Mouse (Mus musculus) midbrain, postnatal 0 days (tissue): ENCODE measurements around the gene Nfia. TPM values are rescaled to one million over a fixed set of nuclear protein-coding genes. Genes with fewer than 3 reads are reported as not detected.

Source experiments
- ATAC-seq: fragments of 200-750 bp; cut with Nextera tagmentation; 2 replicates; pipeline ENCODE4 v1.8.0; 2017; ENCODE audit warnings: moderate number of reproducible peaks, mild to moderate bottlenecking, moderate TSS enrichment, moderate library complexity; ENCODE audit not compliant: low FRiP score
- DNase-seq: peaks from one replicate; pipeline ENCODE4 v3.0.0-alpha.2; 2015; ENCODE audit warnings: low spot score
- H3K27ac ChIP-seq: fragments of 300-500 bp; sonication (generic); 2 replicates; pipeline ENCODE4 v1.5.1; 2014; ENCODE audit warnings: low read depth, mild to moderate bottlenecking, low read length, mixed read lengths
- H3K27me3 ChIP-seq: fragments of 300-500 bp; sonication (generic); 2 replicates; pipeline ENCODE4 v1.6.1; 2014; ENCODE audit warnings: low read length, control low read depth, mixed read lengths; ENCODE audit not compliant: insufficient read depth
- H3K36me3 ChIP-seq: fragments of 300-500 bp; sonication (generic); 2 replicates; pipeline ENCODE4 v1.6.1; 2014; ENCODE audit warnings: low read length, control low read depth, mixed read lengths; ENCODE audit not compliant: insufficient read depth
- H3K4me1 ChIP-seq: fragments of 300-500 bp; sonication (generic); 2 replicates; pipeline ENCODE4 v1.6.1; 2014; ENCODE audit warnings: mild to moderate bottlenecking, control low read depth, antibody characterized with exemption, low read length, mixed read lengths; ENCODE audit not compliant: insufficient read depth
- H3K4me2 ChIP-seq: fragments of 300-500 bp; sonication (generic); 2 replicates; pipeline ENCODE4 v1.6.1; 2014; ENCODE audit warnings: low read depth, mild to moderate bottlenecking, low read length, mixed read lengths; ENCODE audit not compliant: poor library complexity, severe bottlenecking
- H3K4me3 ChIP-seq: fragments of 300-500 bp; sonication (generic); 2 replicates; pipeline ENCODE4 v1.5.1; 2014; ENCODE audit warnings: low read depth, mild to moderate bottlenecking, low read length, moderate library complexity
- H3K9ac ChIP-seq: fragments of 300-500 bp; sonication (generic); replicated peaks from 2 replicates; pipeline ENCODE4 v1.6.1; 2014; ENCODE audit warnings: mild to moderate bottlenecking, low read length, moderate library complexity, mixed read lengths; ENCODE audit not compliant: poor library complexity, severe bottlenecking
- H3K9me3 ChIP-seq: fragments of 300-500 bp; sonication (generic); 2 replicates; pipeline ENCODE4 v1.6.1; 2016; ENCODE audit warnings: low read length, control low read depth
- CTCF ChIP-seq: IDR thresholded peaks from 2 replicates; pipeline ENCODE4 v1.5.1; 2016; ENCODE audit warnings: antibody characterized with exemption, mild to moderate bottlenecking
- WGBS: fragments of 180-500 bp; shearing (Covaris S2); extraction: QIAGEN DNeasy Blood & Tissue Kit; methylation state at CpG from one replicate; pipeline ENCODE4 v1.1.7; 2014; 5-methylcytosine and 5-hydroxymethylcytosine counted together
- polyA plus RNA-seq: library from polyadenylated mRNA; unstranded; fragments of >200 nt; fragmentation: Nextera tagmentation; extraction: Ambion mirVana; gene quantifications from 2 replicates; pipeline ENCODE4 v1.2.1, GENCODE M21; 2015
- total RNA-seq: library from RNA; depleted of rRNA; stranded (reverse); fragments of >200 nt; gene quantifications from 2 replicates; pipeline ENCODE4 v1.2.3, GENCODE M21; 2014

Nfia gene
- total and polyA plus RNA-seq, 2 experiments from 2014 or later = 35.7 to 51.7 TPM

DNA sequence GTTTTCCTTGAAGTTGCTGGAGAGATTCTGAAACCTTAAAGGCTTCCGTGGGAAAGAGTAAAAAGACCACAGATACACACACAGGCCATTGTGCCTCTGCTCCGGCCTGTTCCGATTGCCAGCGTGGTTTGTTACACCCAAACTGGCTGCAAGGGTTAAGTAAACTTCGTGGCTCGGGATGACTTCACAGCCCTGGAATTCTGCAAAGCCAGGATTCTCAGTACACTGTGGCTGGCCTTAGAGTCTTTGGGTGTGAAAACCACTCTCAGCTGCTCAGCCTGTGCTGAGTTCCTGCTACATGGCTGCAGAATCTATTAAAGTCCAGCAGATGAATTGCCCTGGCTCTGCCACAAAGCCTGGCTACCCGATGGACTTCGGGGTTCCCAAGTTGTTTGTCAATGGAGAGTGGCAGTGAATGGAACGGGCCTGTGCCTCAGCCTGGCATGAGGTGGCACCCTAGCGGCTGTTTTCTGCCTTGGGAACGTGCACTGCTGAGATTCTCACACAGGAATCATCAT, 231.6 kb downstream of the Nfia start:
- 7% methylated on average over 11 of the region's 11 CpGs for WGBS
- Histone ChIP-seq H3K36me3 (no peaks in the 10 kb centered on the region), H3K27ac (peak overlapping the region; percentile 55; the same call in 1 of the 2 replicates), H3K27me3 (no peaks in the 10 kb centered on the region), H3K4me2 (no peak overlapping the region), H3K4me1 (peaks cover 6% of the 10 kb centered on the region; the same call in 1 of the 2 replicates), H3K9ac (no peak overlapping the region), H3K4me3 (no peak overlapping the region), H3K9me3 (no peaks in the 10 kb centered on the region)
- DNase-seq (peak; percentile 82), ATAC-seq (peak; percentile 80)
- peak; percentile 67 for TF ChIP-seq CTCF

DNA sequence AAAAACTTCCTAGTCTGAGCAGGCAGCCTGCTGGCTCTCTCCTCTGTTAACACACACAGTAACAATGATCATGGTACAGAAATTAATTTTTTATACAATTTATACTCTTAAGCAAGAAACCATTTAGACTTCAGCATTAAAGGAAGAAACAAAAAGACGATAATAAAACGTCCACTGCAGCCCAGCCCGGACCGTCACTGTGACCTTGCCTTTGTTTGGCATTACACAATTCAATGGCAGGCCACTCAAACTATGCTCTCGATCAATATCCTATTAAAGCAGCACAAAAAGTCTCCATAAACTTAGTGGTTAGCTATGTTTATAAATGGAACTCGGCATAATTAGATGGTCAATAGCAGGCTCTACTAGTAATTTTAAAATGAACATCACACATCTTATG, 232.5 kb downstream of the Nfia start:
- ATAC-seq (no peak), DNase-seq (no peak)
- H3K4me1 ChIP-seq = peaks cover 6% of the 10 kb centered on the region; the same call in 1 of the 2 replicates
- H3K9me3 ChIP-seq = no peaks in the 10 kb centered on the region
- no peak overlapping the region for H3K9ac ChIP-seq
- H3K36me3 ChIP-seq = no peaks in the 10 kb centered on the region
- 67% methylated on average over 6 of the region's 6 CpGs for WGBS
- no peak overlapping the region for H3K4me3 ChIP-seq
- no peak overlapping the region for H3K4me2 ChIP-seq
- H3K27me3 ChIP-seq = no peaks in the 10 kb centered on the region
- no peak for TF ChIP-seq CTCF
- no peak overlapping the region for H3K27ac ChIP-seq

DNA sequence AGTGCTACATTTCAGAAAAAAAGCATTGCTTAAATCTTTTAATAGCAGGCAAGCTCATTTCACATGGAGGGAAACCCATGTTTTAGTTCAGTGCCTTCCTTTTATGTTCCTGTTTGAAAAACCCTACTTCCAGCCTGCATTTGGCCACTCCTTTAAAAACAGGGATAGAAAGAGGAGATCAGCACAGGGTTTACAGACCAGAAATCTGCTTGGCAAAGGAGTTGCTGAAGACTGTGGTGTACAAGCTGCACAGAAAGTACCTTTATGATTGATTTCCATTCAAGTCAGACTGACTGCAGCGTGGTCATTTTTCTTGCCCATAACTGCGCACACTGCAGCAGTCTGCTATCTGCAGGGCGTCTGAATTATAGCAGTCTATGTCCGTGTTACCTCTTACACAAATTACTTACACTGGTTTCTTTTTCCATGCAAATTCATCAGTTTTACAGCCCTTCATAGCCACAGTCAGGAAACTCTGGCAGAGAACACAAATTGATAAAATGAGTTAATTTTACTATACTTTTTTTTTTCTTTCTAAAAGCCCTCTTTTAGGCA, 236.4 kb downstream of the Nfia start:
- 0 out of 2 replicates have a peak overlapping the region, but pooled peaks have one; percentile 12 for H3K27ac ChIP-seq
- 30% methylated on average over 4 of the region's 4 CpGs for WGBS
- no peak overlapping the region for H3K9ac ChIP-seq
- DNase-seq (no peak), ATAC-seq (no peak)
- H3K27me3 ChIP-seq = no peaks in the 10 kb centered on the region
- H3K9me3 ChIP-seq = no peaks in the 10 kb centered on the region
- H3K4me2 ChIP-seq = no peak overlapping the region
- H3K4me1 ChIP-seq = peaks cover 3% of the 10 kb centered on the region; the same call in 1 of the 2 replicates
- H3K36me3 ChIP-seq = no peaks in the 10 kb centered on the region
- no peak overlapping the region for H3K4me3 ChIP-seq
- peak; percentile 19 for TF ChIP-seq CTCF

DNA sequence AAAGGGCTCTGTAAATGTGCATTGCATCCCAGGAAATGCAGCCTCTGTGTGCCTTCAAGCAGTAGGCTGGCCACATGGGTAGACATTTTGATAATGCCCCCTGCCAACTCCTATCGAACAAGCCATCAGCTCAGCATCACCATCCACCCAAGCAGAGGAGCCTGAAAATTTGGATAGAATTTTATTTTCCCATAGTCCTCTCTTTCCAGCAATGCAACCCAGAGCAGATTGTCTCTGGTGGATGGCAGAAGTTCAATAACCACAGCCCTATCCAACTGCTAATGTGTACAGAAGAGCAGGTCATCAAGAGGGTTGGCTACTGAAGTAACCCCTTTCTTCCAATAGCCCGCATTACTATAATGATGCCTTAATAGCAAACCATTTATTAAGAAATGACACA, 237.4 kb downstream of the Nfia start:
- no peak overlapping the region for H3K9ac ChIP-seq
- DNase-seq (no peak), ATAC-seq (no peak)
- no peak for TF ChIP-seq CTCF
- no peak overlapping the region for H3K4me2 ChIP-seq
- 83% methylated on average over 2 of the region's 2 CpGs for WGBS
- H3K27ac ChIP-seq = no peak overlapping the region; the same call in 1 of the 2 replicates
- H3K27me3 ChIP-seq = no peaks in the 10 kb centered on the region
- H3K4me3 ChIP-seq = no peak overlapping the region
- no peaks in the 10 kb centered on the region for H3K4me1 ChIP-seq
- no peaks in the 10 kb centered on the region for H3K9me3 ChIP-seq
- H3K36me3 ChIP-seq = no peaks in the 10 kb centered on the region

DNA sequence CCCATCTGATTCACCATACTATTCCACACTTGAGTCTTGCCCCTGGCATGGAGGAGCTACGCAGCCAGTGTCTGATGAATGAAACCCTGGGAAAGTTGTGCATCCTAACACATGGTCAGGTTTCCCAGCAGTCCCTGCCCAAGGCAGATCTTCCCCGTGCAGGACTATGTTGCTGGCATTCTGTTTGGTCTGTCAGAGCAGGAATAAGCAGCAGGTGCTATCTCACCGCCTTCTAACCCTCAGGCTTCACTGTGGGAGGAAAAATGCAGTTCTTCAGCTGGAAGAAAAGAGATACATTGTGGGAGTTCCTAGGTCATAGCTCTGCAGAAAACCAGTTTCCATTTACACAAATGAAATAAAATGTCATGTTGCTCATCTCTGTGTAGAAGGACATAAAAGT, 247.3 kb downstream of the Nfia start:
- Histone ChIP-seq H3K4me3 (no peak overlapping the region), H3K27ac (no peak overlapping the region), H3K9ac (no peak overlapping the region), H3K36me3 (no peaks in the 10 kb centered on the region), H3K27me3 (no peaks in the 10 kb centered on the region), H3K4me1 (no peaks in the 10 kb centered on the region), H3K4me2 (no peak overlapping the region), H3K9me3 (no peaks in the 10 kb centered on the region)
- no peak for DNase-seq
- WGBS = 77% methylated on average over 3 of the region's 3 CpGs
- no peak for TF ChIP-seq CTCF
- ATAC-seq = no peak

DNA sequence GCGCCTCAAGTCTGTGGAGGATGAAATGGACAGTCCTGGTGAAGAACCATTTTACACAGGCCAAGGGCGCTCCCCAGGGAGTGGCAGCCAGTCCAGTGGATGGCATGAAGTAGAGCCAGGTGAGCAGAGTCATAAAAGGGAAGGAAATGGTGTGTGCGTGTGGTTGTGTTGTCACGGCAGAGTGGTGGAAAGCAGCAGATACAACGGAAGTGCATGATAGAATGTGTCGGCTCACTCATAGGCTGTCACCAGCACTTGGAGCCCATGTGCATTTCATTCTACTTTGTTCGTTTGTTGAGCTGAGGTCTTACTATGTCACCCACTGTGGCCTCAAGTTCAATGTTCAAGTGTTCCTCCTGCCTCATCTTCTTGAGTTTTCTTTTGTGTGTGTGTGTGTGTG, 248.3 kb downstream of the Nfia start:
- DNase-seq (no peak), ATAC-seq (no peak)
- Histone ChIP-seq H3K9me3 (no peaks in the 10 kb centered on the region), H3K4me3 (no peak overlapping the region), H3K36me3 (no peaks in the 10 kb centered on the region), H3K9ac (no peak overlapping the region), H3K27ac (no peak overlapping the region), H3K27me3 (no peaks in the 10 kb centered on the region), H3K4me1 (no peaks in the 10 kb centered on the region), H3K4me2 (no peak overlapping the region)
- no peak for TF ChIP-seq CTCF
- WGBS = 95% methylated on average over 7 of the region's 7 CpGs
